Mouse (Mus musculus) CD4-positive, CD25-positive, alpha-beta regulatory T cell (primary cell): ENCODE measurements around the gene Rab14. TPM values are rescaled to one million over a fixed set of nuclear protein-coding genes. Genes with fewer than 3 reads are reported as not detected.

Experiments used
- polyA plus RNA-seq: library from polyadenylated mRNA; unstranded; fragments of 100-300 nt; shearing (Covaris generic); gene quantifications from one replicate; pipeline ENCODE4 v1.2.1, GENCODE M21; 2017

Rab14 gene
- 159 TPM for polyA plus RNA-seq

DNA sequence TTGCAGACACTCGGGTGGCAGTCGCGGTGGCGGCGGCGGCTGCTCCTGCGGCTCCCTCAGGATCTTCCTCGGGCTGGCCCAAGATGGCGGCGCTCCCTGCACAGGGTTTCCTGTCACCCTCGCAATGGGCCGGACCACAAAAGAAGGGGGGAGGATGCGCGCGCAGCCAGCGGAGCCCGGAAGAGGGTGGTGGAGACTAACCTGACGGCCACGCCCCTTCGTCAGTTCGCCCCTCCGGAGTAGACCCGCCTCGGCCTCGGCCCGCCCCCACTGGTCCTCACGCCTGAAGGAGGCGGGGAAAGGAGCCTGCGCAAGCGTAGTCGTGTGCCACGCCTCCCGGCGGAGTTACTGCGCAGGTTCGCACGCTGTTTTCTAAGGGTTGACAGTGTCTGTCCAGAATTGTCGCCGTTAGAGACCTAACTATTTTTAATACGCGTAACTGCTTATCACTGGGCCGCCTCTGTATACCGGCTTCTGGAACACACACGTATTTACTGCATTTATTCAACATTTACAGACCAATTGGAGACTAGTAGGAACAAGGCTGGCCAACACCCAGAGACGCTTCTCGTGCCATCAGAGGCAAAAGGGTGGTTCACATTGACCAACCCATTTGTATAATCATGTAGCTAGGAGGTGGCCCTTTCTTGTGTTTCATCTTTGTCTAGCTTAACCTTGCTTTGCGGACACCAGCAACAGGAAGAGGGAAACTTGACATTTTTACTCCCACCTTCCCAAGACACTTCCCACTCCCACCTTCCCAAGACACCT, at the start of gene Rab14:
Gene Rab14, minus strand, starts transcription at position 223 of the 771 bp plus-strand sequence.

Other genes starting within 250 kb of the Rab14 start
- 383 TPM for gene Traf1, start 239.3 kb downstream of the Rab14 start, polyA plus RNA-seq
- gene Hc, start 139.7 kb downstream of the Rab14 start, polyA plus RNA-seq = 0.67 TPM
- 1.1 TPM for gene AI182371, start 99.6 kb downstream of the Rab14 start, polyA plus RNA-seq
- gene Cntrl, start 91.6 kb downstream of the Rab14 start, polyA plus RNA-seq = 96.5 TPM
- 33.3 TPM for gene Gsn, start 55.3 kb upstream of the Rab14 start, polyA plus RNA-seq
- 2.0 TPM for gene Stom, start 135.9 kb upstream of the Rab14 start, polyA plus RNA-seq
- gene 4930568D16Rik, start 166.6 kb upstream of the Rab14 start, polyA plus RNA-seq = not detected
- gene 4930402F06Rik, start 196.1 kb upstream of the Rab14 start, polyA plus RNA-seq = not detected